Comparison of ENCODE assay signal across 15 mouse cellular contexts in genomic region chr2:84252076-84252475, GRCm38 (mm10).
"Had no signal": no experiment of that assay in that cellular context is flagged by ENCODE, and none has a peak within 500 bp of the region (broad histone marks: within the 10 kb centered on the region; RNA-seq: fewer than 3 reads in every experiment).

No protein-coding gene starts in this region.

- H3K4me2 ChIP-seq: lung, embryonic 15.5 days; midbrain, embryonic 12.5 days; neural tube, embryonic 12.5 days had no signal

- H3K9ac ChIP-seq: liver, embryonic 14.5 days; lung, embryonic 15.5 days; midbrain, embryonic 12.5 days; neural tube, embryonic 12.5 days had no signal

- H3K36me3 ChIP-seq: lung, embryonic 15.5 days; midbrain, embryonic 10.5 days; midbrain, embryonic 12.5 days; neural tube, embryonic 12.5 days had no signal

- H3K27ac ChIP-seq: liver, embryonic 14.5 days; lung, embryonic 15.5 days; midbrain, embryonic 10.5 days; midbrain, embryonic 12.5 days; neural tube, embryonic 12.5 days had no signal

- DNase-seq: lung, adult 2 months; lung, postnatal 14 days; lung, postnatal 36 days; midbrain, embryonic 14.5 days; right cerebral cortex, postnatal 14 days; spleen, adult 18-20 months; thymus, adult 2 months; thymus, postnatal 25 days; thymus, postnatal 4 days had no signal

- H3K9me3 ChIP-seq: lung, embryonic 15.5 days; midbrain, embryonic 10.5 days; midbrain, embryonic 12.5 days; neural tube, embryonic 12.5 days had no signal

- H3K4me1 ChIP-seq: lung, embryonic 15.5 days; midbrain, embryonic 10.5 days; midbrain, embryonic 12.5 days; neural tube, embryonic 12.5 days had no signal

- ATAC-seq: lung, postnatal 0 days had no signal

- H3K27me3 ChIP-seq: lung, embryonic 15.5 days; midbrain, embryonic 12.5 days; neural tube, embryonic 12.5 days had no signal

- H3K4me3 ChIP-seq: lung, embryonic 15.5 days; midbrain, embryonic 10.5 days; midbrain, embryonic 12.5 days; neural tube, embryonic 12.5 days had no signal
